Mouse (Mus musculus) adrenal gland, adult 2 months (tissue): Measurements from ENCODE around the gene Gna11. TPM values are rescaled to one million over a fixed set of nuclear protein-coding genes. Genes with fewer than 3 reads are reported as not detected.
A peak's percentile ranks its signal among the peaks of the same experiment; 100 is the strongest.

Experiments used
- DNase-seq: peaks from one replicate; pipeline ENCODE4 v3.0.0; 2021
- polyA plus RNA-seq: library from polyadenylated mRNA; depleted of rRNA; stranded (reverse); fragments of >200 nt; gene quantifications from 2 replicates; pipeline ENCODE4 v1.2.3, GENCODE M21; 2012
- total RNA-seq, 2 experiments: library from RNA; stranded (reverse); gene quantifications; 2 replicates each; pipeline ENCODE4 v1.2.3; 2021

The Gna11 gene
- total and polyA plus RNA-seq, 3 experiments = 76.6 to 124 (median 86.0) TPM

DNA sequence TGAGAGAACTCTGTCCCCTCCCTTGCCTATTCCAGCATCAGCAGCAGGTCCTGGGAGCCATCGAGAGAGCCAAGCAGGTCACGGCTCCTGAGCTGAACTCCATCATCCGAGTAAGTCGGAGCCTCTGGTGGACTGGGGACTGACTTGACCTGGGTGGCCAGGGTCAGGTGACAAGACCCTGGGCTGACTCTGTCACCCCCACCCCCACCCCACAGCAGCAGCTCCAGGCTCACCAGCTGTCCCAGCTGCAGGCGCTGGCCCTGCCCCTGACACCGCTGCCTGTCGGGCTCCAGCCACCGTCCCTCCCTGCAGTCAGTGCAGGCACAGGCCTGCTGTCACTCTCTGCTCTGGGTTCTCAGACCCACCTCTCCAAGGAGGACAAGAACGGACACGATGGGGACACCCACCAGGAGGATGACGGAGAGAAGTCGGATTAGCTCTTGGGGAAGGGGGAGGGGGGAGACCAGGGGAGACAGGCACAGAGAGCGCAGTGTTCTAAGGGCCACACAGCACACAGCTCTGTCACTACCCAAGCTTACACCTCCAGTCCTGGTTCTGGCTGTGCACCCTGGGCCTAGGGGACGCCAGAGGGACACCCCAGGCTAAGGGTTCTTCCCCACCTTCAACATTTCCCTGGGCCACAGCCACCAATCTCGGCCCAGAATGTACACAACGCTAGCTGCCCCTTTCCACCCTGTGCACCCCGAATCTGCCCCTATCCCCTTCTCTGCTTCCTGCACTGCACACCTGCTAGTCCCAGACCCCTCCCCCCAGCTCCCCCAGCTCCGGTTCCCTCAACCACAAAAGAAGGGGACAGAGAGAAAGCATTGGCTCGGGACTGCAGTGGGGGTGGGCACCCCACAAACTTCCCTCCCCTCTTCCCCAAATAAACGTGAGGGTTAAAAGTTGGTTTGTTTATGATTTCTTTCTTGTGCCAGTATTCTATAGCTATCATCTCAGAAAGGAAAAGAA is 20.6 kb upstream of the Gna11 start:
- DNase-seq = peak; percentile 34

DNA sequence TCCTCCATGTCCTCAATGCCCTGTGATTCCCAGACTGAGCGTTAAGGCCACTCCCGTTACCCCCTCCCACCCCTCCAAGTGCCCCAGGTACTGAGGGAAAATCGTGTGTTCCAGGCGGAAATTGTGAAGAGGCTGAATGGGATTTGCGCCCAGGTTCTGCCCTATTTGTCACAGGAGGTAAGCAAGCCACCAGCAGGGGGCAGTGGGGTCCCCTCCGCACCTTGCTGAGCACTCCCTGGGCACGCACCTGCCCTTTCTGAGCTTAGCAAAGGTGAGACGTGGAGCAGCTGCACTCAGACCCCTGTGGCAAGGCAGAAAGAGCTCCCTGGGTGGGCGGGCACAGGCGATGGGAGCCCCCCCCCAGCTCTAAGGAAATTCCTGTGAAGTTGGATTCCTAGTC is 19.7 kb upstream of the Gna11 start:
- peak; percentile 45 for DNase-seq

DNA sequence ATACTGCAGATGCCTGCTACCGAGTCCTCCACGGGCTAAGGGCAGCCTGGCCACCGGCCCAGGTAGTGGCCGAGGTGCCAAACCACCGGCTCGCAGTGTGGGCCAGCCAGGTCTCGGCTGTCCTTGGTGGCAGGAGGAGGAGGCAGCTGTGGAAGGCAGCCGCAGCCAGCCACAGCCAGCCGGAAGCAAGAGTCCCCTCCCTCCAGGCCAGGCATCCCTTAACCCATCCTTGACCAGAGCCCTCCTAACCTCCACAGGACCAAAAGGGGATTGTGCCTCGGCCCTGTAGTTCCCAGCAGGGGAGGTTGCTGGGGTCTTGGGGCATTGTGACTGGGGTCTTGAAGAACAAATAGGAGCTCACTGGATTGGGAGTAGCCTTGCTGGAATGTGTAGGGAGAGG is 19.2 kb upstream of the Gna11 start:
- DNase-seq = peak; percentile 85

DNA sequence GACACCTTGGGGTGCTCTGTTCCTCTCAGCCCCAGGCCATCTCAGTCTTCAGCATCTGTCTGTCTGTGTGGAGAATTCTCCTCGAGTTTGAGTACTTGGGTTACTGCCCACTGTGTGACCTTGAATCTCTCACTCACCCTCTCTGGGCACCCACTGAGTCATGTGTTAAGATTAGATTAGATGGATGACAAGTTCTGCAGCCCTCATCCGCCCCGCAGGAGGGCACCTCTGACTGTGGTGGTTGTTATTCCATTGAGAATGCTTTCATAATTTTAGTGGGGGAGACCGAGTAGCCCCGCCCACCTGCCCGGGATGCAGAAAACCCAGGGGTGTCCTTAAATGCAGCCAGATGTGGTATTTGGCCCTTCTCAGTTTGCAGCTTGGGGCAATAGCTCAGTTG is 18.5 kb upstream of the Gna11 start:
- peak; percentile 89 for DNase-seq

DNA sequence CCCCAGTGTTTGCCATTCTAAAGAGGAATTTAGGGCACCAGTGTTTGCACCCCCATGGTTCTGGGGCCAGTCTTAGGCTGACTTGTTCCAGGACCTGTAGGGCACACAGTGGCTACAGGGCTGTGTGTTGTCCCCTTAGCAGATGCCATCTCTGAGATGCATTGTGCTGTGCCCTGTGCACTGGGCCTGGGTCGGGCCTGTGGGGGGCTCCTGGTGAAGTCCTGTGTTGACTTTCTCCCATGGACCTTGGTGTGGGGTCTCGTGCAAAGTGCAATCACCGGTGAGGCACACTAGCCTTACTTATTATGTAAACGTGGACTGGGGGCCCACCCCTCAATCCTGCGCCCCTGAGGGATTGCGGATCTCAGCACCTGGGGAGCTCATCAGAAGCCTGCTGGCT is 17.4 kb upstream of the Gna11 start:
- no peak for DNase-seq

DNA sequence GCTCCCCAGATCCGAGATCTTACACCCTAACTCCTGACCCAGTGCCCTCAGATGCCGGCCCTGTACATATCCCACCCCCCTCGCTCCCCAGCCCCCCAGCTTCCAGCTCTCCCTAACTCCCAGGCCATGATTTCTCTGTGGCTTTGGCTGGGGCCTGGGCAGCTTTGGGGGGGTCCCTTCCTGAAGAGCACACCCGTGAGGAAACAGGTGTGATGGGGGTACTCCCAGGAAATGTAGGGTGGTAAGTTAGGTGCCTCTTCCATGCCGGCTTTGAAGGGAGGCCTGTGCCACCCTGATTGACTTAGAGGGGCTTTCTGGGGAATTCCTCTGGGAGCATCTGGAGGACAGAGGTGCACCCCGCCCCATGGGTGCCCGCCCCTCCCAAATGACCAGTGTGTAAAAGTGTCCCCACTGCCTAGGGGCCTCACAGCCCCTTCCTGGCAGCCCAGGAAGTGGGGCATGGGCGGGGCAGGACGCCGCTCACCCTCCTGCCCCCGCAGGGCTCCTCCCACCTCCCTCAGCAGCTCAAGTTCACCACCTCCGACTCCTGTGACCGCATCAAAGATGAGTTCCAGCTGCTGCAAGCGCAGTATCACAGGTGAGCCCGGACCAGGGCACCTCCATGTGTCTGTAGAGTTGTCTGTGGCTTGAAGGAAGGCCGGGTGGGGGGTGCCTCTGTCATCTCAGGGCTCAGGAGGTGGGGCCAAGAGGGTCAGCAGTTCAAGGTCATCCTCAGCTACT is 15.9 kb upstream of the Gna11 start:
- DNase-seq = peak; percentile 83

DNA sequence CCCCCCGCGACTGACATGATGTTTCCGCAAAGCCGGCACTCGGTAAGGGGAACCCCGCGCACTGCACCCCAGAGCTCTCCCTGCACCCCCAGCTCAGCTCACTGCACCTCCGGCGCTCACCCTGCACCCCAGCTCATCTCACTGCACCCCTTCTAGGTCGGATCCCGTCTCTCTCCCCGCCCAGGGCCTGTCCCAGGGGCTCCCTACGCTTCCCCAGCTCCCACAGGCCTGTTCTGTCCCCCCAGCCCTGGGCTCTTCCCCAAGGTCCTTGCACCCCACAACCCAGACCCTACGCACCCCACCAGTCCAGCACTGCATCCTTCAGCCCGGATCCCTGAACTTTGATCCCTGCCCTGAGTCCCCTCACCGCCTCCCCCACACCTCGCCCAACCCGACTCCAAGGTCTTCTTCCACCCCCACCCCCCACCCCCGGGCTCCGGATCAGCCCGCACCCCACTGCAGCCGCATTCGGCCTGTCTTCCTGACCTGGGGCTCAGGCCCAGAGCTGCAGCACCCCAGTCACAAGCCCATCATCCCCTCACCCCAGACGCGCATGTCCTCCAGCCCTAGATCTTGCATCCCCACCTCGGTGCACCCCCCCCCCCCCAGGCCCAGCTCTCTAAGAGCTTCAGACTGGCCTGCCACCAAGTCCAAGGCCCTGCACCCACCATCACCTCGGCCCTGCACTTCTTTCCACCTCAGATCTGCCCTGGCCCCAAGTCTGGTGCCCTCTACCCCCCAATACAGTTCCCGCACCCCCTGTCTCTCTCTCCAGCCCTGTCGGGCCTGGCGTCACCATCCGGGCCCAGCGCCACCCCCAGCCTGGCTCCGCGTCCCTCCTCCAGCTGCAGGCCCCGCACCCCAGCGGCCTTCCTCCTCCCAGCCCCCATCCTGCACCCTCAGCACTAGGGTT is 14.9 kb upstream of the Gna11 start:
- DNase-seq = peak; percentile 91

DNA sequence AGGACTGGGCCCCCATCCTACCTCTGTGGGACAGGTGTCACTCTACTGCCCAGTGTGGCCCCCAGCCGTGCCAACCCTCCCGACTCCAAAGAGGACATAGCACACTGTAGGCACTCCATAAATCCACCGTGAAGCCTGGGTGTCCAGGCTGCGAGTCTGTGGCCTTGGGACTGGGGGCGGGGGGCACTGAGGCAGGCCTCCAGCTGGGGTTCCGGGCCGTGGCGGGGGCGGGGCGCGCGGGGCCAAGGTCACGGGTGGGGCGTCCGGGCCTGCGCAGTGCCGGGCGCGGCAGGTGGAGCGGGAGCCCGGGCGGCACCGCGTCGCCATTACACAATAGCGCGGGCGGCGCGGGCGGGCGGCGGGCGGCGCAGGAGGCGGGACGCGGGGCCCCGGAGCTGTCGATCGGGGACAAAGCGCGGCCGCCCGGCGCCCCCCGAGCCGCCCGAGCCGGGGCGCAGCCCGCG is 14.2 kb upstream of the Gna11 start, which contains the start of gene Aes:
Gene Aes, plus strand, starts transcription at position 326 of the 464 bp plus-strand sequence.
- peak; percentile 98 for DNase-seq

DNA sequence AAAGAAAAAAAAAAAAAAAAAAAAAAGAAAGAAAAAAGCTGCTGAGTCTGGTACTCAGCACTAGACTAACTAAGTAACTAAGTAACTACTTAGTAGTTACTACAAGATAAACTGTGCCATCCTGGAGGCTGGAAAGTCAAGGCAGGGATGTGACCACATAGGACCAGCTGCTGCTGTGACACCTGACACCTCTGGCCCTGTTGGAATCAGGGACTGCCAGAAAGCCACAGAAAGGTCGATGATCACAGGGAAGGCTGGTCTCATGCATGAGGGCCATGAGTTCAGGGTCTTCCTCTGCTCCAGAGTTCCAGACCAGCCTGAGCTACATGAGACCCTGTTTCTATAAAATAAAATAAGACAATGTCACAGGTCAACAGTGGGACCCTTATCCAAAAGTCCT is 12.5 kb upstream of the Gna11 start:
- no peak for DNase-seq

DNA sequence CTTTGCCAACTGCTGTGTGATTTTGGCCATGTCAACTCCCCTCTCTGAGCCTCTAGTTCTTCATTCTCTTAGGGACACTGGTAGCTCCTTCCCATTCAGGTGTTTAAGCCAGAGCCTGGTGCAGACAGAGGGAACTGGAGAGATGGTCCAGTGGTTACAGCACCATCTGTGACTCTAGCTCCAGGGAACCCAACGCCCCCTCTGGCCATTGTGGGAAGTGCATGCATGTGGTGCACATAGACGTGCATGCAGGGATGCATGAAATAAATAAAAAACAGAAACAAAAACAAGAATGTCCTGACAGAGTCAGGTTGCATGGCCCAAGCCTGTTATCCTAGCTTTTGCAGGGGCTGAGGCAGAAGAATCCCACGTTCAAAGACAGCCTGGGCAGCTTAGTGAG is 11.3 kb upstream of the Gna11 start:
- DNase-seq = no peak

DNA sequence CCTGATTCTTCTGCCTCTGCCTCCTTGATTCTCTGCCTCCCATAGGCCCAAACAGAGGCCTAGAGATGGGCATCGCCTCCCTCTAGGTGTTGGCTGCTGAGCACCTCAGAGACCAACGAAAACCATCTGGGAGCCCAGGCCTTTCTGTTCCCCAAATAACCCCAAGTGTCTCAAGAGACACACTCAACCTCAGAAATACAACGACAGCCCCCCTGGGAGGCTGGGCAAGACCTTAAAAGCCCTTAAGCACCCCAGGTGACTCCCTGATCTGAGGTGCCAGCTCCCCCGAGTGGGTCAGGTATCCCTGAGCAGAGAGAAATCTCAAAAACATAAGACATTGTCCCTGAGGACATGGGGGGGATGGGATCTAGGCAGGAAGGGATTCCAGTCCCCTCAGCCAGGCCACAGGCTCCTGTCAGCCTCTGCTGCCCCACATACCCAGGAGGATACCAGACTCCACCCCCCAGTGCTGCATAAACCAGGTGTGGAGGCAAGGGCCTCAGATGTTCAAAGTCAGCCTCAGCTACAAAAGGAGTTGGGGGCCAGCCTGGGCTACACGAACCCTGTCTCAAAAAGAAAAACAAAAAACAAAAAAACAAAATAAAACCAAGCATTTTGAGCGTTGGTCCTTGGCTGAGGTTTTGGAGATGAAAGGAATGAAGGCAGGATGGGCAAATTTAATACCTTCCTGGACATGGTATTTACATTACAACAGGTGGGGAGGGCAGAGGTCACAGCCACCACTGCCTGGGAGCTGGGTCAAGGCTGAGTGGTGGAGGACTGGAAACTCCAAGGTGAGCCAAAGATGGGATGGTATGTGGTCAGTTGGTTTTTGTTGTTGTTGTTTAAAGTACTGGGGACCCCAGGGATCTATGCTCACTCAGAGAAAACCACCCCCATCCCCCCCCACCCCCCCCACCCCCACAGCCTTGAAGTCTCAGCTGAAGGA is 9.1 kb upstream of the Gna11 start:
- DNase-seq = no peak

DNA sequence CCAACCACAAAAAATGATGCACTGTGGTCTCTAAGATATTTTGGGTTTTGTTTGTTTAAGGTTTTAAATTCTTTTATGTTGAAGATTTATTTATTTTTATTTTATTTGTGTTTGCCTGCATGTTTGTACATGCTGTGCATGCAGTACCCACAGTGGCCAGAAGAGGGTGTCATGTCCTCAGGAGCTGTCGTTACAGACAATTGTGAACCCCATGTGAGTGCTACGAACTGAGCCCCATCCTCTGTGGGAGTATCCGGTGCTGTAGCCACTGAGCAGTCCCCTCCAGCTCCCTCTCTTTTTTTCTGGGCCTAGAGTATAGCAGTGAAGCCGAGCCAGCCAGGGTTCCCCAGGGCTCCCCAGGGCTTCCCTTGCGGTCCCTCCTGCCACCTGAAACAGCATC is 8.2 kb upstream of the Gna11 start:
- DNase-seq = no peak

DNA sequence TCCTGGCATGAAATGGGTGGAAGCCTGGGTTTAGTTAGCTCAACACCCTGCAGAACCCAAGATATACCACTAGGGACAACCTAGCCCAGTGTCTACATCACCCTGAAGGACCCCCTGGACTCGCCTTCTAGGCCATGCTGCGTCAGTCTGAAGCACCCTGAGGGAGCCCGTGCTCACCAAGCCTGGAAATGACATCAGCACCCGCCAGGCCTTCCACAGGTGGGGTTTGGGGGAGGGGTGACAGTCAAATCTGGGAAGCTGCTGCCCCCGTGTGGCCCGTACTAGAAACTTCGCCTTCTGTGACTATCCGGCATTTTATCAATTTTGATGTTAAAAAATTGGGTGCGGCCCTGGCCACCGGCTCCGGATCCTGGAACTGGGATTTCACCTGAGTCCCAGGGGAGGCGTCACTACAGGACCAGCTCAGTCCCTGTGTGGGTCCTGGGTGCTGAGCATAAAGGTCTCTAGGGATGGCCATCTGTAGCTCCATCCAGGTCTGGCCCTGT is 6.7 kb upstream of the Gna11 start:
- peak; percentile 86 for DNase-seq

DNA sequence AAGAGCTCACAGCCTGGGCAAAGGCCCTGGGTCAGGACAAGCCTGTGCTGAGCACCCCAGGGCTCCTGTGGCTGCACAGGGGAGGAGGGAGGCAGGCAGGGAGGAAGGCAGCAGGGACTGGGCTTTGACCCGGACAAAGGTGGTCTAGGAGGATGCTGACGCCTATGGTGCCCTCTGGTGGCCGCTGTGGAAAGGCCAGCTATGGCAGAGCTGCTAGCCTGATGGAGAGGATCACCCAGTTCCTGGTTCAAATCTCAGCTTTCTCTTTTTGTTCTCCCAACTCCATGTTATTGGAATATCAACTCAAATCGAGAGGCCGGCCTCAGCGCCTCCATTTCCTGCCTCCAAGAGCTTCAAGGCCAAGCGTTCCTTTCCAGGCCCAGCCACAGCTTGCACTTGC is 5.3 kb upstream of the Gna11 start:
- DNase-seq = peak; percentile 61

DNA sequence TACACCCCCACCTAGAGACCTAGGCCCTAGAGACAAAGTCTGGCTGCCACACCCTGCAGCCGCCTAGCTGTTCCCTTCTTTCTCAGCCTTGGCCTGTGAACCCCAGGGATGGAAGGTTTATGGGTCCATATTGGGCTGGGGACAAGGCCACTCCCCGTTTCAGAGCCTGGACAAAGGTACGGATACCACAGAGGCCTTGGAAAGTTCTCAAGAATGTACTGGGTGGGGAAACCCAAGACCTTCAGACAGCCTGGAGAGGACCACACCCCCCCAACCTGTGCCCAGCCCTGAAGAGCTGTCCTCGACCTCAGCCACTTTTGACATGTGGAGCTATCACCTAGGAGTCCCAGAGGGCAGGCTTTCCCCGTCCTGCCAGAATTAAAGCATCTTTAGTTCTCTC is 4.0 kb upstream of the Gna11 start:
- DNase-seq = no peak

DNA sequence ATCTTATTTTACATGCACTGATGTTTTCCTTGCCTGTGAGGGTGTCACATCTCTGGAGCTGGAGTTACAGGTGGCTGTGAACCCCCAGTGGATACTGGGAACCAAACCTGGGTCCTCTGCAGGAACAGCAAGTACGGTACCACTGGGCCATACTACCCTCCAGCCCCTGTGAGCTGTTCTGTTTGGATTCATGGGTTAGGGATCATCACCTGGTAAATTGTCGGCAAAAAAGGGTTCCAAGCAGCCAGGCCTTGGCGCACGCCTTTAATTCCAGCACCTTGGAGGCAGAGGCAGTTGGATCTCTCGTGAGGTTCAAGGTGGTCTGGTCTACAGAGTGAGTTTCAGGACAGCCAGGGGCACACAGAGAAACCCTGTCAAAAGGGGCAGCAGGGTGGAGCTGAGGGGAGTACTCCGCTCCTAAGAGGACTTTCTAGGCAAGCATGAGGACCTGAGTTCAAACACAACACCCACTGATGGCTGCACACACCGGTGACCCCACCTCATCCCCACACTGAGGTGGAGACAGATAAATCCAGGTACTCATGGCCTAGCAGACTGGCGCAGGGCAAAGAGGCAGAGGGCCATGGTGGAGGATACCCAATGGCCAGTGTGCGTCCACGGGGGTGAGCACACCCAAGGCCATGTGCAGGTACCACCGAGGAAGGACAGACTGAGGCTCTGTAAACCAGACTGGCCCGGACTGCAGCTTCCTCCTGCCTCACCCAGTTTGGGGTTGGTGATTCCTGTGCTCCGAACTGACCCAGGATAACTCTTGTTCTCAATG is 2.0 kb upstream of the Gna11 start:
- no peak for DNase-seq

DNA sequence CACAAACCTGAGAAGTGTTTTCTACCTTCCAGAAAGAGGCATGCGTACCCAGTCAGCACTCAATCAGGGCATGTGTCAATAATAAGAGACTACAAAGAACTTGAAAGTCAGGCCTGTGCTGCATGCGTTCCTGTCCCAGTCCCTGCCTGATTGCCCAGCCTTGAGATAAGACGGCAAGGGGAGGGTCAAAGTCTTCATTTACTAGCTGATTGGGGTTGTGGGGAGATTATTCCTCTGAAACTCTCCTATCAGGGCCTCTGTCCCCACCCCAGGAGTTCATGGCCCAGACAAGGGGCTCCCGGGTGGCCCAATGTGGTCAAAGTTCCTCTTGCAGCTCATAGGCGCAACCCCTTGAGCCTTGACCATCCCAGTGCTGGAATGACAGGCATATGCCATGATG is 1.3 kb upstream of the Gna11 start:
- DNase-seq = no peak

DNA sequence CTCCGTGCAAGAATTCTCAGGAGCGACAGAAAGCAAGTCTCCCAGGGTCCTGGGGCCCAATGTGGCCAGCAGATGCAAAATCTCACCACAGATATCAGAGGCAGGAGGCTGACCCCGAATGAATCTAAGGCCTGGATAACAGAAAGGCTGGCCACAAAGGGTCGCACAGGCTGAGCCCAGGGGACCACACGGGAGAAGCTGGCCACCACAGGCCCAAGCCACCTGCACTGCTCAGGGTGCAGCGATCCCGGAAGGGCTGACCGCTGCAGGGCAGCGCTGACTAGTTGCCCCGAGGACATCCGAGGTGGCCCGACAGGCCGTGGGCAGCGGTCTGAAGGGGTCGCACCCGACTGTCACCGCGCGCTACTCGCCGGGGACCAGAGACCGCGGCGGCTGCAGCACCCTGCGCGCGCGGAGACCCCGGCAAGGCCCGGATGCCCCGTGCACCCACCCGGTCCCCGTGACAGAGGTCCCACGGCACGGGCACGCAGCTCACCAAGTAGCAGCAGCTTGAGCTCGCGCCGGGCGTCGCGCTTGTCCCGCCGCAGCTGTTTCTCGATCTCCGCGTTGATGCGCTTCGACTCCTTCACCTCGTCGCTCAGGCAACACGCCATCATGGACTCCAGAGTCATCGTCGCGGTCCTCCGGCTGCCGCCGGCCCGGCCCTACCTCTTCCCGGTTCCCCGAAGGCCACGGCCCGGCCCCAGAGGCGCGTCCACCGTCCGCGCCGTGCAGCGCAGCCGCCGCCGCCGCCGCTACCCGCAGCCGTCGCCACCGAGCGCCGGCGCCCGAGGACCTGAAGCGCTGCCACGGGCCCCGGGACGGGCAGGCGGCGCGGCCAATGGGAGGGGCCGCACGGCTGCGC is 462 bp downstream of the Gna11 start:
- DNase-seq = no peak

DNA sequence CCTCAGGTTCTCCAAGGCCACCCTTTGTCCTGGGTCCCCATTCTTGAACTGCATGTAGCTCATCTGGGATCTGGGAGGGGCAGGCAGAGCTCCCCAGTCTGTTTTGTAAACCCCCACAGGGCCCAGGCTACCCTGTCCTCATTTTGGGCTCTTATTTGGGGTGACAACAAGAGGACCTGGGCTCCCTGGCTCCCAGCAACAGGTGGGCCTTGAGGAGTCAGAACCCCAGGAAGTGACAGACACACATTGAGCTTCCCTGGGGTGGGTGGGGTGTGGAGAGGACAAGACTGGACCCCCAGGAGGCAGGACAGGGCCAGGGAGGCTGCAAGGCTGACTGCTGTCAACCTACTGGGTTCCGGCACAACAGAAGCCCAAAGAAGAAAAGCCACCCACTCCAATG is 1.4 kb downstream of the Gna11 start:
- DNase-seq = no peak
